Mouse (Mus musculus) erythroblast, adult 5-6 weeks (primary cell): Measurements from ENCODE around the gene Chrm2. TPM values are rescaled to one million over a fixed set of nuclear protein-coding genes. Genes with fewer than 3 reads are reported as not detected.

Source experiments
- ATAC-seq: replicated peaks from 2 replicates; pipeline ENCODE4 v1.8.0; 2016; ENCODE audit warnings: moderate number of reproducible peaks, mild to moderate bottlenecking, moderate TSS enrichment, inconsistent platforms; ENCODE audit not compliant: poor library complexity, low FRiP score, severe bottlenecking
- total RNA-seq, 2 experiments: library from RNA; stranded (forward) in 1 of 2; stranded (reverse) in 1 of 2; fragments of 150-400 nt in 1 of 2; fragments of 200-764, 138-1000 nt in 1 of 2; gene quantifications; 2 replicates each; pipeline versions ENCODE4 v1.2.3 to v1.2.4; 2015 to 2017; ENCODE audit warnings: low replicate concordance in 2 of 2

The Chrm2 gene
- total RNA-seq, 2 experiments from 2014 or later, result not detected

DNA sequence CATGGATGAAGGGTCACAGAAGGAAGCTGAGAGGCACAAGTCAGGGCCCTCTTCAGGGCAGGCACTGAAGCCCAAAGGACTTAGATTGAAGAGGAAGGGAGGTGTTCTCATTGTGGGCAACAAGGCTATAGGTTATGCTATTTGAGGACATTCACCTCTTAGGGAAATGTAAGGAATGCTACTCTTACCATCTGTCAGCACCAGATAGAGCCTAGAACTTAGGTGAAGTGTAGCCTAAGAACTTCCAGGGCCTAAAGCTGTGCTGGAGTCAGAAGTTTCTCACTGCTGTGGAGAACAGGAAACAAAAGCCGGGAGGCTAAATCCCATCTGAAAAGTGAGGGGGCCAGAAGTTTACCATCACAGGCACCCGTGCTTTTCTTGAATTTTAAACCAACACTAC is 120.6 kb downstream of the Chrm2 start:
- ATAC-seq, result no peak

GRCm38 (mm10) chr6:36516508-36516907 is 128.6 kb downstream of the Chrm2 start:
- no peak for ATAC-seq

DNA sequence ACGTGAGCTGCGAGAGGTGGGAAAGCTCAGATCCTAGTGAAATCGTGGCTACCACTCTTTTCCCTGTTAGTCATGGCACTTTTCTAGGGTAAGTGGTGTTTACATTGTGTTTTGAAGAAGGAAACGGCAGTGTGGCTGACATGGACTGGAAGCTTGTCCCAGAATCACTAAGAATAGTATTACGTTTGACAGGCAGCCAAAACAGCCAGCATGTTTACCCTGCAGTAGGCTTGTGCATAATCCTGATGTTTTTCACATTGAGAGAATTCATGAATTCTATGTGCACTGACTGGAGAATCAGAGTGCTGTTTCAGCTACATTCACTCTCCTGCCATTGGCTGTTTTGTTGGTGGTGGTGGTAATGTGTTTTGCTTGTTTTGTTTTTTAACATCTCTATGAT is 129.4 kb downstream of the Chrm2 start:
- ATAC-seq, result no peak

- ATAC-seq, result no peak
Measured at GRCm38 (mm10) chr6:36523599-36523998, 135.7 kb downstream of the Chrm2 start.

- ATAC-seq, result no peak
Measured at GRCm38 (mm10) chr6:36528509-36528908, 140.6 kb downstream of the Chrm2 start.

GRCm38 (mm10) chr6:36541247-36541646 is 153.4 kb downstream of the Chrm2 start:
- ATAC-seq, result no peak

- no peak for ATAC-seq
Measured at GRCm38 (mm10) chr6:36566886-36567285, 179.0 kb downstream of the Chrm2 start.
